Mouse (Mus musculus) G1E-ER4 (cell line): ENCODE measurements around the gene Mbd6. TPM values are rescaled to one million over a fixed set of nuclear protein-coding genes. Genes with fewer than 3 reads are reported as not detected.

Experiments used
- GATA1 ChIP-seq: IDR thresholded peaks from one replicate; pipeline ENCODE4 v1.8.0; 2012; ENCODE audit warnings: low read length, inconsistent platforms
- polyA plus RNA-seq: library from polyadenylated mRNA; stranded (reverse); fragments of >175 nt; gene quantifications from 2 replicates; pipeline ENCODE4 v1.2.3, GENCODE M21; 2012

Mbd6 gene
- 225 and 300 TPM in 2 replicates for polyA plus RNA-seq

GRCm38 (mm10) chr10:127288800-127289572, at the start of gene Mbd6:
TSS of gene Mbd6 (minus strand) at chr10:127289018.
- no peak for TF ChIP-seq GATA1

GRCm38 (mm10) chr10:127337536-127338099, 48.8 kb upstream of the Mbd6 start:
- no peak for TF ChIP-seq GATA1

GRCm38 (mm10) chr10:127336952-127337351, 48.1 kb upstream of the Mbd6 start:
- TF ChIP-seq GATA1 = no peak

GRCm38 (mm10) chr10:127335271-127335670, 46.5 kb upstream of the Mbd6 start:
- no peak for TF ChIP-seq GATA1

- no peak for TF ChIP-seq GATA1
These were observed 44.3 kb upstream of the Mbd6 start for GRCm38 (mm10) chr10:127333152-127333551.

GRCm38 (mm10) chr10:127332211-127332874, 43.5 kb upstream of the Mbd6 start:
- no peak for TF ChIP-seq GATA1

GRCm38 (mm10) chr10:127330212-127330611, 41.4 kb upstream of the Mbd6 start:
- TF ChIP-seq GATA1 = no peak

- no peak for TF ChIP-seq GATA1
These were observed 38.8 kb upstream of the Mbd6 start for GRCm38 (mm10) chr10:127327461-127328145.

- no peak for TF ChIP-seq GATA1
These were observed 38.0 kb upstream of the Mbd6 start for GRCm38 (mm10) chr10:127326828-127327227.

- TF ChIP-seq GATA1 = no peak
These were observed 37.4 kb upstream of the Mbd6 start for GRCm38 (mm10) chr10:127326017-127326801.

- no peak for TF ChIP-seq GATA1
These were observed 36.7 kb upstream of the Mbd6 start for GRCm38 (mm10) chr10:127325454-127326016.

GRCm38 (mm10) chr10:127324495-127324894, 35.7 kb upstream of the Mbd6 start:
- TF ChIP-seq GATA1 = no peak

- TF ChIP-seq GATA1 = no peak
These were observed 34.5 kb upstream of the Mbd6 start for GRCm38 (mm10) chr10:127323131-127323855.

GRCm38 (mm10) chr10:127322669-127323068, 33.9 kb upstream of the Mbd6 start:
- no peak for TF ChIP-seq GATA1
